Mouse (Mus musculus): ENCODE data around the gene Hemk1.

Hemk1 gene

GRCm38 (mm10) chr9:107343146-107343943 lies 5.2 kb upstream of the Hemk1 start:
- no peak for DNase-seq (ENCODE audit: low spot score)

GRCm38 (mm10) chr9:107342201-107342709 lies 4.1 kb upstream of the Hemk1 start:
- DNase-seq (ENCODE audit: low spot score) = no peak

- DNase-seq (ENCODE audit: low spot score) = no peak
Measured at GRCm38 (mm10) chr9:107340911-107341645, 2.9 kb upstream of the Hemk1 start.

GRCm38 (mm10) chr9:107340267-107340859 lies 2.2 kb upstream of the Hemk1 start, which contains the start of gene 6430571L13Rik:
TSS of gene 6430571L13Rik (plus strand) at chr9:107340602.
- DNase-seq (ENCODE audit: low spot score) = peak; percentile 96

GRCm38 (mm10) chr9:107336386-107336785 lies 1.8 kb downstream of the Hemk1 start:
- DNase-seq (ENCODE audit: low spot score) = no peak

GRCm38 (mm10) chr9:107335909-107336308 lies 2.2 kb downstream of the Hemk1 start:
- peak; percentile 54 for DNase-seq (ENCODE audit: low spot score)

- no peak for DNase-seq (ENCODE audit: low spot score)
Measured at GRCm38 (mm10) chr9:107335046-107335445, 3.1 kb downstream of the Hemk1 start.

- no peak for DNase-seq (ENCODE audit: low spot score)
Measured at GRCm38 (mm10) chr9:107334356-107334755, 3.8 kb downstream of the Hemk1 start.

GRCm38 (mm10) chr9:107333686-107334085 lies 4.5 kb downstream of the Hemk1 start:
- DNase-seq (ENCODE audit: low spot score) = no peak

GRCm38 (mm10) chr9:107330791-107331190 lies 7.4 kb downstream of the Hemk1 start:
- no peak for DNase-seq (ENCODE audit: low spot score)

- DNase-seq (ENCODE audit: low spot score) = no peak
Measured at GRCm38 (mm10) chr9:107327879-107328620, 10.1 kb downstream of the Hemk1 start.

GRCm38 (mm10) chr9:107325904-107326303 lies 12.2 kb downstream of the Hemk1 start:
- no peak for DNase-seq (ENCODE audit: low spot score)

GRCm38 (mm10) chr9:107324799-107325561 lies 13.2 kb downstream of the Hemk1 start:
- no peak for DNase-seq (ENCODE audit: low spot score)

- no peak for DNase-seq (ENCODE audit: low spot score)
Measured at GRCm38 (mm10) chr9:107323558-107323957, 14.6 kb downstream of the Hemk1 start.

- DNase-seq (ENCODE audit: low spot score) = no peak
Measured at GRCm38 (mm10) chr9:107322461-107323050, 15.6 kb downstream of the Hemk1 start.

GRCm38 (mm10) chr9:107315791-107316190 lies 22.4 kb downstream of the Hemk1 start:
- DNase-seq (ENCODE audit: low spot score) = no peak

GRCm38 (mm10) chr9:107313926-107314325 lies 24.2 kb downstream of the Hemk1 start:
- DNase-seq (ENCODE audit: low spot score) = no peak

GRCm38 (mm10) chr9:107312811-107313584 lies 25.2 kb downstream of the Hemk1 start:
- no peak for DNase-seq (ENCODE audit: low spot score)

- DNase-seq (ENCODE audit: low spot score) = no peak
Measured at GRCm38 (mm10) chr9:107309600-107309999, 28.6 kb downstream of the Hemk1 start.

GRCm38 (mm10) chr9:107309171-107309570 lies 29.0 kb downstream of the Hemk1 start:
- DNase-seq (ENCODE audit: low spot score) = no peak
